In genomic region chr2:96614121-96614520, GRCm38 (mm10) we compare ENCODE assay signal across 16 mouse cellular contexts.
"Had no signal": no experiment of that assay in that cellular context is flagged by ENCODE, and none has a peak within 500 bp of the region (broad histone marks: within the 10 kb centered on the region; RNA-seq: fewer than 3 reads in every experiment).

No protein-coding gene starts in this region.

- H3K9ac ChIP-seq: neural tube, embryonic 13.5 days; neural tube, embryonic 15.5 days; stomach, embryonic 15.5 days had no signal

- H3K4me3 ChIP-seq: neural tube, embryonic 13.5 days; neural tube, embryonic 15.5 days; stomach, embryonic 15.5 days had no signal

- H3K4me1 ChIP-seq: neural tube, embryonic 13.5 days; neural tube, embryonic 15.5 days; stomach, embryonic 15.5 days had no signal

- H3K36me3 ChIP-seq: neural tube, embryonic 13.5 days; neural tube, embryonic 15.5 days; stomach, embryonic 15.5 days had no signal

- H3K4me2 ChIP-seq: neural tube, embryonic 13.5 days; neural tube, embryonic 15.5 days; stomach, embryonic 15.5 days had no signal

- H3K27me3 ChIP-seq: neural tube, embryonic 13.5 days; neural tube, embryonic 15.5 days; stomach, embryonic 15.5 days had no signal

- DNase-seq: retina, postnatal 1 day; right cerebral cortex, adult 18-20 months; right cerebral cortex, postnatal 14 days; right cerebral cortex, postnatal 25 days; right cerebral cortex, postnatal 4 days; spleen, adult 18-20 months; thymus, adult 18-20 months; thymus, adult 2 months; thymus, postnatal 14 days; thymus, postnatal 25 days; thymus, postnatal 36 days; thymus, postnatal 4 days had no signal

- H3K27ac ChIP-seq: neural tube, embryonic 13.5 days; neural tube, embryonic 15.5 days; stomach, embryonic 15.5 days; stomach, postnatal 0 days had no signal
